Mouse (Mus musculus) urinary bladder, adult 18-20 months (tissue): ENCODE measurements around the gene B4galt5.

Source experiments
- DNase-seq, 2 experiments: peaks; one replicate each; pipeline ENCODE4 v3.0.0; 2022; ENCODE audit warnings: low spot score in 2 of 2, mixed read lengths in 2 of 2

Gene B4galt5

DNA sequence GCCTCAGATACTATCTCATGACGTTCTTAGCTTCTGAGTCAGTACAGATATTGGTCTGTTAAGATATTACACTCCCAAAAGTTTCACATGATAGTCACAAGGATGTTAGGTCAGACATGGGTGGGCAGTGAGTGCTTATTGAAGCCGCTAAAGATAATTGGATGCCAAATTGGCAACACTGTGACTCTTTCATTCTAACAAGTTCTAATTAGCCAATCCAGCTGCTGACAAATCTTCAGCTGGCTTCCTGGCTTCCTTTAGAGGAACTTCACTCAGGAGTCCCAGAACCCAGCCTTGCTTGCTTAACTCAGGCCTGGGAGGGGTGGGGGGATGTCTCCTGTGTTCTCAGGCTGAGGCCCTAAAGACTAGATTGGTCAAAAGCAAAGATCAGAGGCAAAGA, 9.5 kb upstream of the B4galt5 start:
- DNase-seq, result no peak

DNA sequence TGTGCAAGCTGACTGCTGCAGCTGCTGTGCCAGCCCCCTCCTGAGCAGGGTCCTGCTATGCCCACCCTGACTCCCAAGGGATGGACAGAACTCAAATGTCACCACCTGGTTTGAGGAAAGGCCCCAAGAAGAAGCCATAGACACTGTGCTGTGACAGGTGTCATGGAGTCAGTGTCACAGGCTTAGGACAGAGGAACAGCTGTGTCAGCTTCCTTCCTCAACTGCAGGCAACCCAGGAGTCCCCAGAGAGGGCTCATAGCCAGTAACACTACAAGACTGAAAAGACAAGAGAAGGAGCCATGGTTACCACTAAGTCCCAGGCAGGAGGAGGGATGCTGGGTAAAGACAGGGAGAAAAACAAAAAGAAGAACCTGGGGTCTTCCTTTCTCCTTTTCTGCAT, 7.9 kb upstream of the B4galt5 start:
- no peak for DNase-seq

DNA sequence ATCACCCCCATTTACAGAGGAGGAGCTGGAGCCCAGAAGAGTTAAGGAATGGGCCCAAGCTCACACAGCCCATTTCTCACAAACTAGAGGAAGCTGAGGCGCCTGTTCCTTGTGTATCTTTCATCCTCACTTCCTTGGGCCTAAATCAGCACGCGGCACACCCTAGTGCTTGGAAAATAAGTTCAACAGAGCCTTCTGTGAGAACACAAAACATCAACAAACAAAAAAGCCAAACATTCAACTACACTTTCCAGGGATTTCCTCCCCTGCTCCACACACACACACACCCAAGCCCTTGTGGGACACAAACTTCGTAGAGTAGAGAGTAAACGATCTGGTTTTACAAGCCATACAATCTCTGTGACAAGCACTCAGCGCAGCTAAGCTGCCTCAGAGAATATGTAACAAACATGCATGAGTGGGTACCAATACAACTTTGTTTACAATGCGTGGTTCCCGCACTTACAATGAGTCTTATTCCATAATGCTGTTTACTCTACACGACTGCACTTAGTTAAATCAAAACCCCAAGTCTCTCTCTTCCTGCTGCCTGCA, 5.7 kb upstream of the B4galt5 start:
- no peak for DNase-seq

DNA sequence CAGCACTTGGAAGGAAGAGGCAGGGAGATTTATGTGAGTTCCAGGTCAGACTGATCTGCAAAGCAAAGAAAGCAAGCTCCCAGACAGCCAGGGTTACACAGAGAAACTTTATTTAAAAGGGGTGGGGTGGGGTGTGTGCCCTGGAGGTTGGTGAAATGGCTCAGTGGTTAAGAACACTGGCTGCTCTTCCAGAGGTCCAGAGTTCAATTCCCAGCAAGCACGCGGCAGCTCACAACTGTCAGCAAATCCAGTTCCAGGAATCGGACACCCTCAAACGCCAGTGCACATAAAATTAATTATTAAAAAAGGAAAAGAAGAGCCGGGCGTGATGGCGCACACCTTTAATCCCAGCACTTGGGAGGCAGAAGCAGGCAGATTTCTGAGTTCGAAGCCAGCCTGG, 5.1 kb upstream of the B4galt5 start:
- no peak for DNase-seq

DNA sequence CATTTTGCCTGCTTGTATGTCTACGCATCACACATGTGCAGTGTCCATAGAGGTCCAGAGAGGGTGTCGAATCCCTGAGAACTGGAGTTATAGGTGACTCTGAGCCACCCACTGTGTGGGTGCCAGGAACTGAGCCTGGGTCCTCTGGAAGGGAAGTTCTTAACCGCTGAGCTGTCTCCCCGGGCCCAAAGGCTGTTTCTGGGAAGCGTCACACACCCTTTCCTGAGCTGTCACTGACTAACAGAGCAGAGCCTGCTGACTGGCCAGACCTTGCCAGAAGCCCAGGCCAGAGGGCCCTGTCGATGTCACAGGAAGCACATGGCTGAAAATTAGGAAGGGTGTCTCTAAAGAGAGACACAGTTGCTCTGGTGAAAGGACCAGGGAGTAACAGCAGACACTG, 3.5 kb upstream of the B4galt5 start:
- no peak for DNase-seq

DNA sequence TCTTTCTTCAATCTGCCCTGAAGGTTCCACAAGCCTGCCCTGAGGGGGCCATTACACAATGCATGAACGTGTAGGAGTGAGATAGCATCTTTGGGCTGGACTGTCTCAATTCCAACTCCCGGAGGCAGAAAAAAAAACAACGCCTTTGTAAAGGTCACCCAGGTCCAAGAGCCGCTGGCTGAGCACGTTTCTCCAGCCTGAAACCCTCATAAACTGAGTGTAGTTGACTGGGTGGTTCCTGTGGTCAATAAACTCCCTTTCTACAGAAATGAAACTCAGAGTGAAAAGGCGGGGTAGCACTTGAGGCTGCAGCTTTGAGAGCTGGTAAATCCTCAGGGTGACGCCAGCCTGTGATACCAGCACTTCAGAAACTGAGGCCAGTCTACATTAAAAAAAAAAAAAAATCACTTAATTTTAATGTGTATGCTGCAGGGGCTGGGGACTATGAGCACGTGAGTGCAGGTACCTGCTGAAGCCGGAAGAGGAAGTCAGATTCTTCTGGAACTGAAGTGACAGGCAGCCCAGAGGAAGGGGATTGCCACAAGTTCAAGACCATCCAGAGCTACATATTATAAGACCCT, 2.5 kb upstream of the B4galt5 start:
- DNase-seq, result peak in 1 of 2 experiments; percentile 58

DNA sequence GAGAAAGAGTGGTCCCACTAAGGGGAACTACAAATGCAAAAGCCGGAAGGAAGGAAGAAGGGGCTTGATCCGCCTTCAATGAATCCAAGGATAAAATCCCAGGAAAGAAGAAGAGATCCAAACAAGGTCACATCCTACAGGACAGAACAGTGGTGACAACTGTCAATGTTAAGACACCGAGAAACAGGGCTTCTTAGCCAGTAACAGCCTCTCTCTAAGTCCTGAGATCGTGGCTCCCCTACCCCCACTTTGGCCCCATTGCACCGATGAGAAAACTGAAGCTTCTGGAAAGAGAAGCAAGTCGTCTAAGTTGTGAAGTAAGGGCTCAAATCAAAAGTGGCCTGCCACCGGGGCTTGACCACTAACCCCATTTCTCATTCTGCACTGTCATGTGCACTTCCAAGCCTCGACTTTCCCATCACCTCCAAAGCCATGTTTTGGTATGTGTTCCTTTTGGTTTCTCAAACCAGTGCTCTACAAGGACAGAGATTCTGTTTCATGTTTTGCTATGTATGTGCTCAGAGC, 1.2 kb upstream of the B4galt5 start:
- no peak for DNase-seq

DNA sequence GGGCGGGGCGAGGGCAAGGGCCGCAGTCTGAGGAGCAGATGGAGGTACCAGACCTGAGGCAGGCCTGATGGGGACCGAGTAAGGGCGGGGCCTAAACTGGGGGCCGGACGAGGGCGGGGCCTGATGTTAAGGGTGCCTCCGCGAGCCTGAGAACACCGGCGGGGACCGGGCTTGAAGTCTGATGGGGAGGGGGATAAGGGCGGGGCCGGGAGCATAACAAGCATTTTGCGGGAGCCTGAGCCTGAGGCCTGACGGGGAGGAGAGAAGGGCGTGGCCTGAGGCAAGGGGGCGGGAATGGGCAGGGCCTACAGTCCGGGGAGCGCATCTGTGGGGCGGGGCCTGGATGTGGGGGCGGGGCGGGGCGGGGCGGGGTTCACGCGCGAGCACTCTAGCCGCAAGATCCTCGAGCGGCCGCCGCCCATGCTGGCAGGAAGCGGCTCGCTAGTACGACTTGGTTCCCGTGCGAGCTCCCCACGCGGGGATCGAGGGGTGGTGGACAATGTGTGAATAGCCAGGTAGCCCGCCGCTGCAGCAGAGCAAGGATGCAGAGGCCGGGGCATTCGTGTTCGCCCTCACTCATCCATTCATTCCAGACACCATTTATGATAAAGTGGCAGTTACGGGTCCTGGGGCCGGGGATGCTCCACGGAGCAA, 427 bp upstream of the B4galt5 start:
- peak; percentile 84 to 92 for DNase-seq

DNA sequence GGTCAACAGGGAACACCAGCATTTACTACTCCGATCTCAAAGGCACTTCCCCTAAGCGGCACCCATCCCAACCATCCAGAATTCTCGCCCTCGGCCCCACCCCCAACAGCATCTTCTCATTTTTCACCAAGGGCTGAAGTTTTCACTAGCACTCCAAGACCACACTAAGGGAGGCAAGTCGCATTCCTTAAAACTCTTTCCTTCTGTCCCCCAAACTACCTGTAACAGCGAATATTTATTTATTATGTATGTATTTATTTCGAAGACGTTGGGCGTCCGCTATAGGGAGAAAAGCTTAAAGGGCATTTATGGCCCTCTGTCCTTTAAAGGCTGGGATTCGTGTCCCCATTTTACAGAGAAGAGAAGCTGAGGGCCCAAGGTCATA, 1.0 kb downstream of the B4galt5 start:
- DNase-seq, result peak in 1 of 2 experiments; percentile 56

DNA sequence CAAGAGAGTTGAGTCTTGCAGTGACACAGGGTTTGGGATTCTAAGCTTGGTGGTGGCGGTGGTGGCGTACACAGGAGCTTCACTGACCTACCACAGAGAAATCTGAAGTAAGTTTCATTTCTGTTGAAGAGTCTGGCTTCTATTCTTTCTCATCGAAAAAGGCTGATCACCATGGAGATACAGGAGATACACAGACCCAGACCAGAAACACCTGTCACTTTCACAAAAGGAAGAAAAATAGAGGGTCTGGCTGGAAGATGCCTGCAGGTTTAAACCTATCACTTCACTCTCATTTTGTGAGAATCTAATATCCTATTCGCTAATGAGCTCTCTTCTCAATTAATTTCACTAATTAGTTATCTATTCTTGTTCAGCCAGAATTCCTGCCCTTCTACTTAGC, 1.6 kb downstream of the B4galt5 start:
- DNase-seq, result no peak

DNA sequence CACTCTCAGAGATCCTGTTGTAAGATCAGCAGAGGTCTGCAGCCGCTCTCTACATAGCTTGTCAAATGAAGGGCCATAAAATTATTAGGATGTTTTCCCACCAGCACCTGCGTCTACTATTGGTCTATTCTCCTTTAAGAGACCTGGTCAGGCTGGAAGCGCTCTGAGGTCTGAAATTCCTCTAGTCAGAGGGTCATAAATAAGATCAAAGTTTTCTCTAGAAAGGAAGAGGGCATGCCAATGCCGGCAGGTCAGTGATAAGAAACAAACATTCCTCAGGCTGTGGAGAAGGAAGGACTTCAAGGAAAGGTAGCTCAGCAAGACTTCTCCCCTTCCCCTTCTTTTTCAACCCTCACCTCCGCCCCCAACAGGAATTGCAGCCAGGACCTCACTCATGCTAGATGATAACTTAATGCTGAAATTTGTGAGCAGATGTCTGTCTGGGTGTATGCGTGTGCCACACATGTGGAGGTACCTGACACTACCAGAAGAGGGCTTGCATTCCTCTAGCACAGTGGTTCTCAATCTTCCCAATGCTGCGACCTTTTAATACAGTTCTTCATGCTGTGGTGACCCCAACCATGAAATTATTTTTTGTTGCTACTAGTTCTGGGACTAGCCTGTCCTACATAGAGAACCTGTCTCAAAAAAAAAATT, 3.3 kb downstream of the B4galt5 start:
- no peak for DNase-seq

DNA sequence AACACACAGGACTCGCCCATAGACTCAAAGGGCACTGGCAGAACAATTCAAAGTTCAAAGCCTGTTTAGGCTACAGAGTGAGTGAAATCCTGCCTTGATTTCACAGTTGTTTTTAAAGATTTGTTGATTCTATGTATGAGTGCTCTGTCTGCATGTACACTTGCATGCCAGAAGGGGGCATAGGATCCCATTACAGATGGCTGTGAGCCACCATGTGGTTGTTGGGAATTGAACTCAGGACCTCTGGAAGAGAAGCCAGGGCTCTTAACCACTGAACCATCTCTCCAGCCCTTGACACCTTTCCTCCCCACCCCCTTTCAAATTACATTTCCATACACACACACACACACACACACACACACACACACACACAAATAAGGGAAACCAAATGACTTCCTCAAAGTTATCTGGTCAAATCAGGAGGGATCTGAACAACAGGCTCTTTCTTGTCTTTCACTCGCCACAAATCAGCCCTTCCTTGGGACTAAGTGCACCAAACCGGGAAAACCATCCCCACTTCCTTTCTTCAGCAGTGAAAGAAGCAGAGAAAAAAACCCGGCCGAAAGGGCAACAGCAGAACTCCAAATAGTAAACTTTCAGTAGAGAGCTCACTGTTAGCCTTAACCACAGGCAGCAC, 4.0 kb downstream of the B4galt5 start:
- DNase-seq, result no peak

DNA sequence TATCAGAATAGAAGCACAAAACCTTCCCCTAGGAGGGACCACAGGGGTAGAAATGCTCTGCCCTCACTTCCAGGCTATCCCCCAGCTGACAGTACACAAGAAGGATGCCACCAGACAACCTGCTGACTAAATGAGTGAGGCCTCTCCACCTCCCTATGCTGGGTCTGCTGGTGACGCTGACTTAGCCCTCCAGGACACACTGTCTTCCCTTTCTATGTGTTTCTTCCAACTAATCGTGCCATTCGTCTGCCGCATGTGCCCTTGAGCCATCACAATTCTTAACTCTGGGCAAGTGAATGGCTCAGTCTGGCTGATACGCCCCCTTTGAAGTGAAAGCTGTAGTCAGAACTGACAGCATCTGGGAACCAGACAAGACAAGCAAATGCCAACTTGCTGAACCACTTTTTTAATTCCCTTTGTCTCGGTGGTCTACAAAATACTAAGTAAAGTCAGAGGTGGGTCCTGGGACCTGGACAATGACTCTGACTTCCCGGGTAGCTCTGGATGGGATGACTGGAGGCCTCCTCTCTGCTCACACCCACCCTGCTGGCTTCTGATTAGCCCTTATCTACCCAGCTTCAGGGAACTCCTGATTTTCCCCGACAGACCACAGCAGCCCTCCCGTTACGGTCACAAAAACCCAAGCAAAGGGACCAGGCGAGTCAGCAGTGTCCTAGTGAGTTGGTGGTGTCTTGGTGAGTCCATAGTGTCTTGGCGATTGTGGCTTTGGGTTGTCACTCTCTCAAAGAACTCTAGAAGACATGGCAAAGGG, 5.4 kb downstream of the B4galt5 start:
- no peak for DNase-seq

DNA sequence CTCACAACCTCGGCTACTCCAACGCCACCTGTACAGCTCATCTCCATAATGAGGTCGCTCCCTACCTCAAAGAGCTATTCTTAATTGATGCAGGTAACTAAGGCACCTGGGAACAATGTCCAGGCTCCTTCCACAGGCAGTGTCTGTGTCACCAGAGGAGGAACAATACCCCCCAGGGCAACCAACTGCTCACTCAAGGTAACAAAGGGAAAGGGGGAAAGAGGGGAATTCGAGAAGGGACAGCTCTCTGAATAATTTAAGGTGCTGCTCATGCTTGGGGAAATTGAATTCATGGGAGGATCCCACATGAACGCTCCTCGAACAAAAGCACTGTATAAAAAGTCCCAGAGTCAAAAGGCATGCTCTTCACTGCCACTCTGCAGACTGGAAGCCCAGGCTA, 6.1 kb downstream of the B4galt5 start:
- DNase-seq, result no peak

DNA sequence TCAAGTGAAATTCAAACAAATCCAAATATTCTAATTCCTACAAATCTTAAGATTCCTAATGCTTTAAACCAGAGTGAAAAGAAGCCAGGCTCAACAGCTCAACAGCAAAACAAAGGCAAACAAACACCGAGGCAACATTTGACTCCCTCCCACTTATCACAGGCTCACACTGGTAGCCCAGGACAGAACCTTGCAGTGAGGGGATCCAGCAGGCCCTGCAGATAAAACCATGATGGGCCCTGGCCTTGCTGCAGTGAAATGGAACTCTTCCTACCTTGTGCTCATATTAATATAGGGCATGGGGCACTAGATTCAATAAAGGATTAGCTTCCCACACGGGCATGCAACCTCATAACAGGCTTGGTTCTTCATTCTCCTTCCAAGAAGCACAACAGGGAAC, 11.4 kb downstream of the B4galt5 start:
- no peak for DNase-seq

DNA sequence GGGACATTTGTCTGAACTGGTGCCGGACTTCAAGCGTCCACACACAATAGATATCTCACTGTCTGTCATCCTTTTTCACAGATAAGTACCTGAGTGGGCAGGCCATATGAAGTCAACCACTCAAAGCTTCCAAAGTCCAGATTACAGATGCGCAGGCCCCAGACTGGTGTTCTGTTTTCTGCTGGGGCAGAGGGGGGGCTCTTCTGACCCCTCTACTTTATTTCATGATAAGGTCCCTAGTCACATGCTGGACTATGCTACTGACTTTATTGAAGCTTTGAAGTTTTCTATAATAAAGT, 11.8 kb downstream of the B4galt5 start:
- DNase-seq, result no peak

DNA sequence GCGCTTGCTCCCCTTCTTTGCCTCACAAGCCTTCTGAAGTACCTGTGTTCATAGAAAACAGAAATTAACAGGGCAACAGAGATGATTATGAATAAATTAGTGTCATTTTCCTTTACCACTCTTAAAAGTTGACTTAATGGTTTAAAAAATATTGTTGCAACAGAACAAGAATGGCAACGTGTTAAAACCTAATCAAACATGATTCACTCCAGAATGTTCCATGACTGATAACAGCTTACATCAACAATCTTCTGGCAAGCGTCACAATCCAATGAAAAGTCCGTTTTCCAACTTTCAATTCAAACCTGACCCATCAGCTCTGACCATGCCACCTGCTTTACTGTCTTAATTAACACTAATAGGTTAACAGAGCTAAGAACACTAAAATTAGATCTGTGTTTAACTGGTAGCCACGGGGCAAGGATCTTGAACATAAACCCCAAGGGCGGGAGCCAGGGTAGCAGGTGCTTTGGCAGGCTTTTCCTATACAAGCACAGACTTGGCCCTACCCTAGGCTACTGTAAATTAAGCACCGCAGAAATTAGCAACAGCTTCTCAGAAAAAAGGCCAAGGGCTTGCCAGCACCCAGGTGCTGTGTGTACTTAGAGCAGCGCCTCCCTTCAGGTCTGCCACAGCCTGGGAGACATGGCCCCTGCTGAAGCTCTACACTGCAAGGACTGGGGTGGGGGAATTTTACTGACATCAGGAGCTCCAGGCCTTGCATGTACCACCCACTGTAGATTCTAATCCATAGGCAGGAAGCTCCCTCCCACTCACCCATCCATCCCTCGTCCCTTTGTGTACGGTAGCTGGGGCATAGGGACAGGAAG, 12.4 kb downstream of the B4galt5 start:
- DNase-seq, result no peak

DNA sequence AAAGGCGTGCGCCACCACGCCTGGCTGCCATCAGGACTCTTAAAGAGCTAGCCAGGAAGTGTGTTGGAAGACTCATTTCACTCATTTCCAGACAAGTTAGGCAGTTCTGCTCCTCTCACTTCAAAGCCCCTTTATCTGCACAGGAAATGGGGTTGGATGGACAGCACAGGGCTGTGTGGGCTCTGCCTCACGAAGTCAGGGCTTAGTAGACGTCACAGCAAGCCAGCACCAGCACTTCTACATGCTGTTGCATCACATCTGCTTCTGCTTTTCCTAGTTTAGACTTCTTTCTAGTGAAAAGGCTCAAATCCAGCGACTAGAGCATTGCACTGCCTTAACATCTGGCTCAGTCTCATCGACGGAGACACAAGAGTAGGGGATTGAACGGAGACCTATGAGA, 13.9 kb downstream of the B4galt5 start:
- no peak for DNase-seq

DNA sequence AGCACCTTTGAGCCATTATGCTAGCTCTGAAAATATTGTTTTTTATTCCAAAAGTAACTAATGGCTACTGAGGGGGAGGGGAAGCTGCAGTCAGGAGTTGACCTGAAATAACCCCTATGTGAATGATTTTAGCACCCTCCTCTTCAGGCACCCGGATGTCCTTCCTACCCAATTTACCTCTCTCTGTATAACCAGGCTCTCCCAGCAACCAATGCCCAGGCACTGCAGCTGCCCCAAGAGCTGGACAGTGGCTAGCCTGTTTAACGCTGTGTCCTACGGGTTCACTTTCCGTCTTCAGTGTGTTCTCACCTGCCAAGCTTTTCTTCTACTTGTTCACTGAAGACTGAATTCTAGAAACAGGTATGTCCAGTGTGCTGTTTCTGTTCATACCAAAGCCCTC, 14.7 kb downstream of the B4galt5 start:
- no peak for DNase-seq

DNA sequence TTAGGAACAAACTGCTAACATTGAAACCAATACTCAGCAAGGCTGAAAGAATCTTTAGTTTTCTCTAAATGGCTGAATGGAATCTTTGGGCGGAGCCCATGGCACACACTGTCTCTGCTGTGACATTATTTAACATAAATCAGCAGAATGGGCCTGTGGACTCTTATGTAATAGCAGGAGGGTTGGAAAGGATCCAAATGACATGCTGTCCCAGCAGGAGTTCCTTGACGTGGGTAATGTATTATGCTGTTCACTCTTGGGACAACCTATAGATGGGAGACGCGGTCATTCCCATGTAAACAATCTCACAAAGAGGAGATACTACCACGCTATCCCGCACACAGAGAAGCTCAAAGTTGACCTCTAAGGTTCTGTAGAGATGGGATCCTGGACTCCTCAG, 15.5 kb downstream of the B4galt5 start:
- DNase-seq, result no peak
